Mouse (Mus musculus): Measurements from ENCODE around the gene Gm5155.
"Not testable (repeated sequence)": the region's sequence is repeated elsewhere in the genome, so short reads cannot be mapped to it uniquely, and the experiment has no call there.

Gm5155 gene

DNA sequence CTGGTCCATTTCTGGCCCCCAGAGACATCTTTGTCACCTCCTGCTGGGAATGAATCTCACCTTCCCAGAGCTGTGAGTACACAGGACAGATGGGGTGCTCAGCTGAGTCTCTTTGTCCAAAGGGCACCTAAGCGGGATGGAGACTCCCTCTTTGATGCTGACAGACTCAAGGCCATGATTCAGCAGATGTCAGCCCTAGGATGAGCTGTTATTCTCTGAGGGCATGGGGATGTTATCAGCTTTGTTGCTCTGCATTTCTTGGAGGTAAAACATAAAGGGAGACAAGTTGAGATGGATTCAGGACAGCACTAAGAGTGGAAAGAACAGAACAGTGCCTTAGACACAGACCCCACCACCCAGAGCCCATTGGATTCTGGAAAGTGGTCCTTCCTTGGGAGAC lies at the start of gene Gm5155:
TSS of gene Gm5155 (plus strand) at position 301 of the 400 bp plus-strand sequence.
- in situ Hi-C loops (cut with MboI, MseI), result no loop called here

DNA sequence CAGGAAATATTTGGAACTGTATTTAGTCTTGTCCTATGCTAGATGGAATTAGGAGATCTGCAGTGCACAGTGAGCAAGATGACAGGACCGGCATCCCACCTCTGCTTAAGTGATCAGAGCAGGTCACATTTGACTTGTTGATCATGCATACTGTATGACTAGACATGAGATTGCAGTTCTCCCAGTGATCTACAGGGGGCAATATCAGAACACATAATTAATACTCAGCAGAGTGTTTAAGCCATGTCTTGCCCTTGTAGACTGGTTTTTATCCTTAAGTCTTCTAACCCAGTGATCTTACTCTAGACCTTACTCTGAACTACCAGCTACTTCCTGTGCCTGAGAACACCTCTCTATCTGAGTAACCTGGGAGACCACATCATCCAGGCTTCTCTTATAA lies 791 bp upstream of the Gm5155 start:
- in situ Hi-C loops (cut with MboI, MseI), result no loop called here

- in situ Hi-C loops (cut with MboI, MseI), result not testable (repeated sequence)
Measured at GRCm38 (mm10) chr7:17895341-17895740, 23.8 kb downstream of the Gm5155 start.

- in situ Hi-C loops (cut with MboI, MseI), result no loop called here
Measured at GRCm38 (mm10) chr7:17903146-17903915, 31.8 kb downstream of the Gm5155 start.
